In the genomic region with DNA sequence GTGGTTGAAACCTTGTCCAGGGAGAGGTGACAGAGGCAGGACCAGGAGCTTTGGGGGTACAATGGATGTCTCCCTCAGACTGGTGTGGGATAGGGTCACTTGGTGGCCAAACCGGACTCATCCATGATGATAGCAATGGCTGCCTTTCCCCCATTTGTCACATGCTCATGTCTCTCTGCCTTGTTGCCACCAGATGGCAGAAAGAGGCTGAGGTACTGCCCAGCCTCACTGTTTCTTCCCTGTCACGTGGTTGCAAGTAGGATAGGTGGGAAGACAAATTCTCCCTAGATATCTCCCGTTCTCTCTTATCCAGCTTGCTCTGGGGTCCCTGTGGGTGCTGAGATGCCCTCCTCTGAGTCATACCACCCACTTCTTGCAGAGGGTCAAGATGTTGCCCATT, we compare ENCODE assay signal across 8 mouse cellular contexts. TPM values are rescaled to one million over a fixed set of nuclear protein-coding genes. Genes with fewer than 3 reads are reported as not detected.
DNase-seq lines count a peak whose midpoint lies in the region; ATAC-seq and TF ChIP-seq lines count a peak whose summit lies in the region.

No protein-coding gene starts in this region.

- H3K27ac ChIP-seq in kidney, embryonic 16.5 days (ENCODE audit: low read length), result no peak overlapping the region
- no peak overlapping the region for H3K27ac ChIP-seq in ES-E14 (ENCODE audit: insufficient read depth, low read depth, low read length, poor library complexity, severe bottlenecking)
- H3K27ac ChIP-seq in cortical plate, adult 2 months (ENCODE audit: insufficient read depth, low read length), result no peak overlapping the region

- WGBS in kidney, embryonic 16.5 days, result 6% methylated on average over 3 of the region's 3 CpGs

- no peaks in the 10 kb centered on the region for H3K27me3 ChIP-seq in kidney, embryonic 16.5 days (ENCODE audit: insufficient read depth, low read length)
- H3K27me3 ChIP-seq in megakaryocyte, embryonic 14.5 days (replicated peaks), result peaks cover 13% of the 10 kb centered on the region

- intact Hi-C loops in heart, postnatal 25 days (cut with DNase I), result no loop called here

- in situ Hi-C loops in ES-E14 (cut with MboI; ENCODE audit: low sequenced_read_pairs in 2 of 2, unreplicated experiment in 2 of 2), result no loop called here

- no peak for ATAC-seq in kidney, embryonic 16.5 days (ENCODE audit: low FRiP score, low TSS enrichment)
- no peak for ATAC-seq in erythroblast, adult 5-6 weeks (replicated peaks; ENCODE audit: low FRiP score, poor library complexity, severe bottlenecking)

- no peak for TF ChIP-seq POLR2A in cortical plate, adult 2 months (IDR thresholded peaks at IDR 0.05; ENCODE audit: extremely low read depth, insufficient read depth, low read length)

- H3K4me3 ChIP-seq in kidney, embryonic 16.5 days (ENCODE audit: low read length), result no peak overlapping the region
- no peak overlapping the region for H3K4me3 ChIP-seq in ES-E14 (ENCODE audit: insufficient read depth in 1 of 2, low read depth in 1 of 2, low read length in 2 of 2, poor library complexity in 1 of 2, severe bottlenecking in 1 of 2)
- H3K4me3 ChIP-seq in cortical plate, adult 2 months (ENCODE audit: insufficient read depth, low read length), result no peak overlapping the region
- H3K4me3 ChIP-seq in megakaryocyte, embryonic 14.5 days (replicated peaks), result peak overlapping the region; percentile 20

- H3K9ac ChIP-seq in kidney, embryonic 16.5 days (replicated peaks; ENCODE audit: low read length), result no peak overlapping the region
- no peak overlapping the region; the same call in 1 of the 2 replicates for H3K9ac ChIP-seq in ES-E14 (ENCODE audit: insufficient read depth, low read depth, low read length, poor library complexity, severe bottlenecking)

- peak; percentile 54 for DNase-seq in kidney, adult 9 months
- DNase-seq in ES-E14 (ENCODE audit: low read depth, low spot score), result no peak
- no peak for DNase-seq in right cerebral cortex, postnatal 4 days
- DNase-seq in heart, postnatal 25 days (ENCODE audit: low spot score), result no peak

- TF ChIP-seq CTCF in cortical plate, adult 2 months (IDR thresholded peaks at IDR 0.05; ENCODE audit: extremely low read depth, insufficient read depth, low read length), result peak; percentile 72

- H3K36me3 ChIP-seq in kidney, embryonic 16.5 days (ENCODE audit: insufficient read depth, low read length), result no peaks in the 10 kb centered on the region
- H3K36me3 ChIP-seq in ES-E14 (ENCODE audit: control insufficient read depth, insufficient read depth, low read length, poor library complexity, severe bottlenecking), result no peaks in the 10 kb centered on the region
- no peaks in the 10 kb centered on the region for H3K36me3 ChIP-seq in megakaryocyte, embryonic 14.5 days (replicated peaks; ENCODE audit: low read length)

- peaks cover 2% of the 10 kb centered on the region for H3K4me1 ChIP-seq in kidney, embryonic 16.5 days (ENCODE audit: insufficient read depth, low read length)
- H3K4me1 ChIP-seq in ES-E14 (ENCODE audit: control insufficient read depth in 2 of 2, insufficient read depth in 2 of 2, low read length in 2 of 2, poor library complexity in 1 of 2), result peaks cover 10 to 21% of the 10 kb centered on the region in 2 experiments; a peak in 3 of 4 replicates
- H3K4me1 ChIP-seq in cortical plate, adult 2 months (ENCODE audit: control insufficient read depth, insufficient read depth, low read length), result no peaks in the 10 kb centered on the region
- H3K4me1 ChIP-seq in megakaryocyte, embryonic 14.5 days, result peaks cover 27% of the 10 kb centered on the region

- H3K9me3 ChIP-seq in kidney, embryonic 16.5 days (ENCODE audit: low read length), result no peaks in the 10 kb centered on the region
- no peaks in the 10 kb centered on the region for H3K9me3 ChIP-seq in ES-E14 (ENCODE audit: control insufficient read depth, insufficient read depth, low read depth, low read length)
- no peaks in the 10 kb centered on the region for H3K9me3 ChIP-seq in megakaryocyte, embryonic 14.5 days

- no peak overlapping the region for H3K4me2 ChIP-seq in kidney, embryonic 16.5 days (replicated peaks; ENCODE audit: low read depth, low read length)

TF ChIP-seq in ES-E14, 5 proteins besides CTCF, POLR2A, EP300 and RAD21:
- TF ChIP-seq CHD2 (IDR thresholded peaks at IDR 0.05; ENCODE audit: low read depth, low read length) (no peak), HCFC1 (IDR thresholded peaks at IDR 0.05; ENCODE audit: borderline replicate concordance, insufficient read depth, low read length) (no peak), ZC3H11A (IDR thresholded peaks at IDR 0.05; ENCODE audit: borderline replicate concordance, low read depth, low read length) (peak; percentile 82)

RNA-seq across cellular contexts. Expression of gene Commd4, which starts 4.4 kb away (rescaled TPM):
- polyA plus RNA-seq in kidney, embryonic 16.5 days (2015; fragmentation: Nextera tagmentation; extraction: Ambion mirVana), result 107 and 130 TPM in 2 replicates
- total RNA-seq in ES-E14 (2012; rRNA removed), result 116 and 173 TPM in 2 replicates
- polyA plus RNA-seq in cortical plate, adult 2 months (2012; rRNA removed), result 184 and 186 TPM in 2 replicates
- polyA plus RNA-seq in megakaryocyte, embryonic 14.5 days (2012; ENCODE audit: insufficient read depth, low replicate concordance), result 35.2 and 48.8 TPM in 2 replicates
- 28.2 and 55.5 TPM in 2 replicates for total RNA-seq in erythroblast, adult 5-6 weeks (2015; ENCODE audit: low replicate concordance)
- total RNA-seq in erythroblast, adult 5-6 weeks (2017; ENCODE audit: low replicate concordance), result 4.3 and 25.0 TPM in 2 replicates
- 10 to 100 TPM; 26.4 to 28.8 TPM for total RNA-seq in heart, postnatal 25 days (2021)

RNA-seq across cellular contexts. Expression of gene Neil1, which starts 14.4 kb away (rescaled TPM):
- polyA plus RNA-seq in kidney, embryonic 16.5 days (2015; fragmentation: Nextera tagmentation; extraction: Ambion mirVana), result 8.8 and 9.3 TPM in 2 replicates
- 4.4 and 7.9 TPM in 2 replicates for total RNA-seq in ES-E14 (2012; rRNA removed)
- polyA plus RNA-seq in cortical plate, adult 2 months (2012; rRNA removed), result 15.3 and 16.7 TPM in 2 replicates
- 9.2 and 10.4 TPM in 2 replicates for polyA plus RNA-seq in megakaryocyte, embryonic 14.5 days (2012; ENCODE audit: insufficient read depth, low replicate concordance)
- 0.84 and 1.3 TPM in 2 replicates for total RNA-seq in erythroblast, adult 5-6 weeks (2015; ENCODE audit: low replicate concordance)
- total RNA-seq in erythroblast, adult 5-6 weeks (2017; ENCODE audit: low replicate concordance), result 1.8 TPM in 1 of 2 replicates, not detected in the other
- total RNA-seq in heart, postnatal 25 days (2021), result 1 to 10 TPM; 5.4 to 6.0 TPM

RNA-seq across cellular contexts. Expression of gene Man2c1, which starts 32.0 kb away (rescaled TPM):
- polyA plus RNA-seq in kidney, embryonic 16.5 days (2015; fragmentation: Nextera tagmentation; extraction: Ambion mirVana), result 79.0 and 95.6 TPM in 2 replicates
- 122 and 211 TPM in 2 replicates for total RNA-seq in ES-E14 (2012; rRNA removed)
- 234 and 251 TPM in 2 replicates for polyA plus RNA-seq in cortical plate, adult 2 months (2012; rRNA removed)
- polyA plus RNA-seq in megakaryocyte, embryonic 14.5 days (2012; ENCODE audit: insufficient read depth, low replicate concordance), result 50.4 and 95.7 TPM in 2 replicates
- total RNA-seq in erythroblast, adult 5-6 weeks (2015; ENCODE audit: low replicate concordance), result 12.3 and 15.3 TPM in 2 replicates
- 9.2 and 21.7 TPM in 2 replicates for total RNA-seq in erythroblast, adult 5-6 weeks (2017; ENCODE audit: low replicate concordance)
- 10 to 100 TPM; 43.7 to 46.0 TPM for total RNA-seq in heart, postnatal 25 days (2021)
